Mouse (Mus musculus): ENCODE measurements around the gene Fbxo34. TPM values are rescaled to one million over a fixed set of nuclear protein-coding genes. Genes with fewer than 3 reads are reported as not detected.
A peak's percentile ranks its signal among the peaks of the same experiment; 100 is the strongest.
"Not testable (repeated sequence)": the region's sequence is repeated elsewhere in the genome, so short reads cannot be mapped to it uniquely, and the experiment has no call there.

Fbxo34 gene
- total RNA-seq (2022): 10 to 100 TPM; 19.9 to 24.6 (median 23.7) TPM

- DNase-seq: not testable (repeated sequence)
Observed at GRCm38 (mm10) chr14:47450121-47450520, at the start of gene Fbxo34. Gene Fbxo34 (plus strand): TSS chr14:47450421.

- DNase-seq: no peak
Observed at GRCm38 (mm10) chr14:47402735-47403134, 47.5 kb upstream of the Fbxo34 start.

GRCm38 (mm10) chr14:47406000-47406399, 44.2 kb upstream of the Fbxo34 start:
- no peak for DNase-seq

GRCm38 (mm10) chr14:47417346-47417745, 32.9 kb upstream of the Fbxo34 start:
- DNase-seq: no peak

- peak; percentile 89 for DNase-seq
Observed at GRCm38 (mm10) chr14:47417775-47418665, 32.2 kb upstream of the Fbxo34 start, which contains the start of gene Dlgap5. Gene Dlgap5 (minus strand): TSS chr14:47418407.

- DNase-seq: no peak
Observed at GRCm38 (mm10) chr14:47418666-47418991, 31.6 kb upstream of the Fbxo34 start.

- DNase-seq: no peak
Observed at GRCm38 (mm10) chr14:47419034-47419625, 31.1 kb upstream of the Fbxo34 start.

GRCm38 (mm10) chr14:47419723-47420276, 30.4 kb upstream of the Fbxo34 start:
- no peak for DNase-seq

GRCm38 (mm10) chr14:47421606-47422005, 28.6 kb upstream of the Fbxo34 start:
- DNase-seq: no peak

- DNase-seq: no peak
Observed at GRCm38 (mm10) chr14:47422466-47422865, 27.8 kb upstream of the Fbxo34 start.

GRCm38 (mm10) chr14:47432987-47433386, 17.2 kb upstream of the Fbxo34 start:
- no peak for DNase-seq

- no peak for DNase-seq
Observed at GRCm38 (mm10) chr14:47438947-47439346, 11.3 kb upstream of the Fbxo34 start.

GRCm38 (mm10) chr14:47444907-47445306, 5.3 kb upstream of the Fbxo34 start:
- DNase-seq: no peak

GRCm38 (mm10) chr14:47445331-47446095, 4.7 kb upstream of the Fbxo34 start:
- no peak for DNase-seq

GRCm38 (mm10) chr14:47459556-47459955, 9.3 kb downstream of the Fbxo34 start:
- peak; percentile 80 for DNase-seq

- no peak for DNase-seq
Observed at GRCm38 (mm10) chr14:47461997-47462396, 11.8 kb downstream of the Fbxo34 start.

- DNase-seq: no peak
Observed at GRCm38 (mm10) chr14:47462453-47462852, 12.2 kb downstream of the Fbxo34 start.

GRCm38 (mm10) chr14:47462877-47463460, 12.7 kb downstream of the Fbxo34 start:
- no peak for DNase-seq

GRCm38 (mm10) chr14:47464426-47464825, 14.2 kb downstream of the Fbxo34 start:
- DNase-seq: no peak

GRCm38 (mm10) chr14:47465468-47466175, 15.4 kb downstream of the Fbxo34 start:
- DNase-seq: no peak

- DNase-seq: peak; percentile 91
Observed at GRCm38 (mm10) chr14:47472359-47472742, 22.1 kb downstream of the Fbxo34 start.
